Mouse (Mus musculus) small intestine, adult 2 months (tissue): ENCODE data around the gene Rxfp3.

Experiments
- CTCF ChIP-seq: fragments of 200-500 bp; IDR thresholded peaks from 2 replicates; pipeline ENCODE4 v1.5.1; 2012; ENCODE audit warnings: low read depth, mild to moderate bottlenecking, control low read depth, inconsistent platforms, low read length, moderate library complexity, mixed read lengths; ENCODE audit not compliant: insufficient replicate concordance, insufficient read length; ENCODE audit errors: extremely low read depth
- POLR2A ChIP-seq: fragments of 200-500 bp; IDR thresholded peaks from 2 replicates; pipeline ENCODE4 v1.6.1; 2012; ENCODE audit warnings: low read depth, mild to moderate bottlenecking, control low read depth, inconsistent platforms, low read length, moderate library complexity

DNA sequence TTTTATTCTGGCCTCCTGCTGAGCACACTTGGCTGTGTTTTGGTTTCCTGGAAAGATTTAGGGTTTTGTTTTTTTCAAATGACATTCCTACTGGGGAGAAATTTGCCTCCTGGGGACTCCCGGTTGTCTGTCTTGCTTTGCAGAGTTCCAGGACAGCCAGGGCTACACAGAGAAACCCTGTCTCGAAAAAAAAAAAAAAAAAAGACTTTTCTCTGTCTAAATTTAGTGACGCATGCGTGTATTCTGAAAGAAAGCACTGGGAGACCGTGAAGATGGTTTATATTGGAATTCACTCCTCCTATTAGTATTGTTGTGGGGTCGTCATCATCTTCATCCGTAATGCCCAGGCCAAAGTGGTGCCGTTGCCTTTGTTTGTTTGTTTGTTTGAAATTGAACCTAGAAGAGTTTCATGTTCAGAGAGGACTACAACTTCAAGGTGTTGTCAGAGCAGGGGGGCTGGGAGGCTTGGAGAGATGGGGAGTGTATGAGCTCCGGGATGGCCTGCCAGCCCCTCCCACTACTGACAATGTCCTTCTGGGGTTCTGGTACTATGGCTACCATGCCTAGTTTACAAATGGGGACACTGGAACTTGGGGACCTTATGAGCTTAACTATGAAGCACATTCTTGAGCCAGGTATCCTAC lies 27.9 kb upstream of the Rxfp3 start:
- TF ChIP-seq POLR2A (no peak), CTCF (no peak)
